Mouse (Mus musculus): ENCODE measurements around the gene Serpina3f. TPM values are rescaled to one million over a fixed set of nuclear protein-coding genes. Genes with fewer than 3 reads are reported as not detected.
"Not testable (repeated sequence)": the region's sequence is repeated elsewhere in the genome, so short reads cannot be mapped to it uniquely, and the experiment has no call there.

The Serpina3f gene
- polyA plus RNA-seq, 1 experiment from 2014 or later, result 0.43 TPM

- not testable (repeated sequence) for H3K27me3 ChIP-seq (ENCODE audit: control insufficient read depth, insufficient read depth, low read length); H3K4me2 ChIP-seq (ENCODE audit: low read length); H3K9me3 ChIP-seq (ENCODE audit: control insufficient read depth, low read length); ATAC-seq (ENCODE audit: low FRiP score, low TSS enrichment); H3K9ac ChIP-seq (replicated peaks; ENCODE audit: low read length); H3K4me3 ChIP-seq (replicated peaks; ENCODE audit: low read depth, low read length); DNase-seq; H3K27ac ChIP-seq (replicated peaks; ENCODE audit: low read depth, low read length); H3K36me3 ChIP-seq (ENCODE audit: control insufficient read depth, insufficient read depth, low read length); H3K4me1 ChIP-seq (ENCODE audit: control insufficient read depth, insufficient read depth, low read length)
- 72% methylated on average over 1 of the region's 1 CpGs for WGBS
Measured at GRCm38 (mm10) chr12:104238048-104238447, 23.7 kb downstream of the Serpina3f start.

GRCm38 (mm10) chr12:104243307-104243706 lies 29.0 kb downstream of the Serpina3f start:
- Histone ChIP-seq H3K9me3 (ENCODE audit: control insufficient read depth, low read length) (no peaks in the 10 kb centered on the region), H3K36me3 (ENCODE audit: control insufficient read depth, insufficient read depth, low read length) (no peaks in the 10 kb centered on the region), H3K27ac (replicated peaks; ENCODE audit: low read depth, low read length) (no peak overlapping the region), H3K4me3 (replicated peaks; ENCODE audit: low read depth, low read length) (no peak overlapping the region), H3K4me2 (ENCODE audit: low read length) (no peak overlapping the region), H3K4me1 (ENCODE audit: control insufficient read depth, insufficient read depth, low read length) (peaks cover 8% of the 10 kb centered on the region), H3K9ac (replicated peaks; ENCODE audit: low read length) (no peak overlapping the region), H3K27me3 (ENCODE audit: control insufficient read depth, insufficient read depth, low read length) (no peaks in the 10 kb centered on the region)
- ATAC-seq (ENCODE audit: low FRiP score, low TSS enrichment), result no peak
- DNase-seq, result no peak

GRCm38 (mm10) chr12:104245092-104245491 lies 30.7 kb downstream of the Serpina3f start:
- ATAC-seq (ENCODE audit: low FRiP score, low TSS enrichment) (no peak), DNase-seq (peak; percentile 58)
- Histone ChIP-seq H3K9me3 (ENCODE audit: control insufficient read depth, low read length) (no peaks in the 10 kb centered on the region), H3K4me1 (ENCODE audit: control insufficient read depth, insufficient read depth, low read length) (peaks cover 8% of the 10 kb centered on the region), H3K27ac (replicated peaks; ENCODE audit: low read depth, low read length) (no peak overlapping the region), H3K9ac (replicated peaks; ENCODE audit: low read length) (no peak overlapping the region), H3K36me3 (ENCODE audit: control insufficient read depth, insufficient read depth, low read length) (no peaks in the 10 kb centered on the region), H3K27me3 (ENCODE audit: control insufficient read depth, insufficient read depth, low read length) (no peaks in the 10 kb centered on the region), H3K4me3 (replicated peaks; ENCODE audit: low read depth, low read length) (no peak overlapping the region), H3K4me2 (ENCODE audit: low read length) (no peak overlapping the region)
- 78% methylated on average over 1 of the region's 1 CpGs for WGBS

GRCm38 (mm10) chr12:104245595-104245994 lies 31.3 kb downstream of the Serpina3f start:
- no peaks in the 10 kb centered on the region for H3K27me3 ChIP-seq (ENCODE audit: control insufficient read depth, insufficient read depth, low read length)
- H3K9me3 ChIP-seq (ENCODE audit: control insufficient read depth, low read length), result no peaks in the 10 kb centered on the region
- 83% methylated on average over 3 of the region's 3 CpGs for WGBS
- no peak overlapping the region for H3K9ac ChIP-seq (replicated peaks; ENCODE audit: low read length)
- ATAC-seq (ENCODE audit: low FRiP score, low TSS enrichment) (no peak), DNase-seq (no peak)
- H3K27ac ChIP-seq (replicated peaks; ENCODE audit: low read depth, low read length), result no peak overlapping the region
- H3K4me3 ChIP-seq (replicated peaks; ENCODE audit: low read depth, low read length), result no peak overlapping the region
- no peaks in the 10 kb centered on the region for H3K36me3 ChIP-seq (ENCODE audit: control insufficient read depth, insufficient read depth, low read length)
- H3K4me2 ChIP-seq (ENCODE audit: low read length), result no peak overlapping the region
- peaks cover 8% of the 10 kb centered on the region for H3K4me1 ChIP-seq (ENCODE audit: control insufficient read depth, insufficient read depth, low read length)

GRCm38 (mm10) chr12:104247553-104248002 lies 33.2 kb downstream of the Serpina3f start:
- Histone ChIP-seq H3K36me3 (ENCODE audit: control insufficient read depth, insufficient read depth, low read length) (no peaks in the 10 kb centered on the region), H3K27me3 (ENCODE audit: control insufficient read depth, insufficient read depth, low read length) (no peaks in the 10 kb centered on the region), H3K9me3 (ENCODE audit: control insufficient read depth, low read length) (no peaks in the 10 kb centered on the region), H3K4me1 (ENCODE audit: control insufficient read depth, insufficient read depth, low read length) (peaks cover 8% of the 10 kb centered on the region), H3K27ac (replicated peaks; ENCODE audit: low read depth, low read length) (peak overlapping the region; percentile 55; the same call in 1 of the 2 replicates), H3K9ac (replicated peaks; ENCODE audit: low read length) (no peak overlapping the region), H3K4me2 (ENCODE audit: low read length) (no peak overlapping the region), H3K4me3 (replicated peaks; ENCODE audit: low read depth, low read length) (no peak overlapping the region)
- ATAC-seq (ENCODE audit: low FRiP score, low TSS enrichment) (peak; percentile 51; the same call in 1 of the 2 replicates), DNase-seq (peak; percentile 51)

GRCm38 (mm10) chr12:104248231-104248630 lies 33.9 kb downstream of the Serpina3f start:
- no peak overlapping the region for H3K9ac ChIP-seq (replicated peaks; ENCODE audit: low read length)
- no peak for ATAC-seq (ENCODE audit: low FRiP score, low TSS enrichment)
- no peaks in the 10 kb centered on the region for H3K27me3 ChIP-seq (ENCODE audit: control insufficient read depth, insufficient read depth, low read length)
- peaks cover 8% of the 10 kb centered on the region for H3K4me1 ChIP-seq (ENCODE audit: control insufficient read depth, insufficient read depth, low read length)
- H3K36me3 ChIP-seq (ENCODE audit: control insufficient read depth, insufficient read depth, low read length), result no peaks in the 10 kb centered on the region
- H3K4me3 ChIP-seq (replicated peaks; ENCODE audit: low read depth, low read length), result no peak overlapping the region
- no peak overlapping the region for H3K4me2 ChIP-seq (ENCODE audit: low read length)
- H3K27ac ChIP-seq (replicated peaks; ENCODE audit: low read depth, low read length), result 0 out of 2 replicates have a peak overlapping the region, but pooled peaks have one; percentile 55
- no peaks in the 10 kb centered on the region for H3K9me3 ChIP-seq (ENCODE audit: control insufficient read depth, low read length)
- WGBS, result 75% methylated on average over 3 of the region's 3 CpGs
- no peak for DNase-seq

GRCm38 (mm10) chr12:104261041-104261440 lies 46.7 kb downstream of the Serpina3f start:
- ATAC-seq (ENCODE audit: low FRiP score, low TSS enrichment) (no peak), DNase-seq (no peak)
- no peak overlapping the region for H3K4me3 ChIP-seq (replicated peaks; ENCODE audit: low read depth, low read length)
- H3K27me3 ChIP-seq (ENCODE audit: control insufficient read depth, insufficient read depth, low read length), result no peaks in the 10 kb centered on the region
- WGBS, result 71% methylated on average over 3 of the region's 3 CpGs
- H3K9ac ChIP-seq (replicated peaks; ENCODE audit: low read length), result no peak overlapping the region
- H3K4me1 ChIP-seq (ENCODE audit: control insufficient read depth, insufficient read depth, low read length), result no peaks in the 10 kb centered on the region
- no peaks in the 10 kb centered on the region for H3K36me3 ChIP-seq (ENCODE audit: control insufficient read depth, insufficient read depth, low read length)
- H3K9me3 ChIP-seq (ENCODE audit: control insufficient read depth, low read length), result no peaks in the 10 kb centered on the region
- no peak overlapping the region for H3K4me2 ChIP-seq (ENCODE audit: low read length)
- no peak overlapping the region for H3K27ac ChIP-seq (replicated peaks; ENCODE audit: low read depth, low read length)

- no peak within 1 kb of the TSS for H3K4me2 ChIP-seq (ENCODE audit: low read length)
- H3K9ac ChIP-seq (replicated peaks; ENCODE audit: low read length), result no peak within 1 kb of the TSS
- H3K27me3 ChIP-seq (ENCODE audit: control insufficient read depth, insufficient read depth, low read length), result no peaks in the 10 kb centered on the region
- H3K4me3 ChIP-seq (replicated peaks; ENCODE audit: low read depth, low read length), result no peak within 1 kb of the TSS
- no peaks in the 10 kb centered on the region for H3K36me3 ChIP-seq (ENCODE audit: control insufficient read depth, insufficient read depth, low read length)
- no peaks in the 10 kb centered on the region for H3K9me3 ChIP-seq (ENCODE audit: control insufficient read depth, low read length)
- DNase-seq, result no peak
- H3K4me1 ChIP-seq (ENCODE audit: control insufficient read depth, insufficient read depth, low read length), result no peaks in the 10 kb centered on the region
- no peak within 1 kb of the TSS for H3K27ac ChIP-seq (replicated peaks; ENCODE audit: low read depth, low read length)
- no peak for ATAC-seq (ENCODE audit: low FRiP score, low TSS enrichment)
Measured at GRCm38 (mm10) chr12:104262863-104263262, 48.5 kb downstream of the Serpina3f start, which contains the start of gene Serpina3i. Gene Serpina3i (plus strand): TSS chr12:104263122.

- Histone ChIP-seq H3K4me2 (ENCODE audit: low read length) (no peak overlapping the region), H3K4me1 (ENCODE audit: control insufficient read depth, insufficient read depth, low read length) (no peaks in the 10 kb centered on the region), H3K36me3 (ENCODE audit: control insufficient read depth, insufficient read depth, low read length) (no peaks in the 10 kb centered on the region), H3K27me3 (ENCODE audit: control insufficient read depth, insufficient read depth, low read length) (no peaks in the 10 kb centered on the region), H3K9ac (replicated peaks; ENCODE audit: low read length) (no peak overlapping the region), H3K4me3 (replicated peaks; ENCODE audit: low read depth, low read length) (no peak overlapping the region), H3K27ac (replicated peaks; ENCODE audit: low read depth, low read length) (no peak overlapping the region), H3K9me3 (ENCODE audit: control insufficient read depth, low read length) (no peaks in the 10 kb centered on the region)
- DNase-seq, result no peak
- 91% methylated on average over 3 of the region's 3 CpGs for WGBS
- no peak for ATAC-seq (ENCODE audit: low FRiP score, low TSS enrichment)
Measured at GRCm38 (mm10) chr12:104266374-104266773, 52.0 kb downstream of the Serpina3f start.
